Mouse (Mus musculus): ENCODE measurements around the gene Sirt2. TPM values are rescaled to one million over a fixed set of nuclear protein-coding genes. Genes with fewer than 3 reads are reported as not detected.

Gene Sirt2
- 144 and 203 TPM in 2 replicates for polyA plus RNA-seq (2012; rRNA removed)

DNA sequence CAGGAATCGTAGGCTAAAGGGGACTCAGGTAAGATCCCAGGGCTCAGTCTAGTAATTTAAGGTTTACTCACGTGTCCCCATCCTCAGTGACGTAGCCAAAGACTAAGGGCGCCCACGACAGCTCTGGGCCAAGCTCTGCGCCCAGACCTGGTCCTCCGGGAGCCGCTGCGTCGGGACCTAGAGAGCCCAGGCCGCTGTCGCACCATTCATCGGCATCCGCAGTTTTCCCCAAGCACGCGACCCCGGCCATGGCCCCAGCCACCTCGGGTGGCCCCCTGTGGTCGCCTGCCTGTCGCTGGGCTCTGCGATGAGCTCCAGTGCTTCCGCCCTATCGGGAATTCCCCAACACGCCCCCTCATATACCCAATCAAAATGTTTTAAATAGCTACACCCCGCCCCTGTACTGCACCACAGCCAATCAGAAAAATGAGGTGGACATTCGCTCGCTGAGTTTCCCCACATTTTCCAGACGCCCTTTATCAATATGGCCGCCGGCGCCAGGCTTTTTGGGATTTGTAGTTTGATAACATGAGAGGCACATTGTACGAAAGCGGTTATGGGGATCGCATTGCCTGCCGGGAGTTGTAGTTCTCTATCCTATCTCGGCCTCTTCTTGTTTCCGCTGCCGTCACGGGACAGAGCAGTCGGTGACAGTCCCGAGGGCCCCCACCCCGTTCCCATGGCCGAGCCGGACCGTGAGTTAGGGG, at the start of gene Sirt2:
Gene Sirt2 (plus strand): TSS at position 563 of the 707 bp plus-strand sequence.
- TF ChIP-seq CTCF (IDR thresholded peaks at IDR 0.05; ENCODE audit: control insufficient read depth, insufficient read depth, insufficient replicate concordance, low read depth, low read length): no peak
- peak; percentile 61 for TF ChIP-seq POLR2A (IDR thresholded peaks at IDR 0.05; ENCODE audit: control insufficient read depth, low read depth, low read length)
- Histone ChIP-seq H3K4me3 (ENCODE audit: control insufficient read depth, low read depth, low read length) (peak within 1 kb of the TSS; percentile 99), H3K27ac (ENCODE audit: control insufficient read depth, insufficient read depth, low read depth, low read length) (peak within 1 kb of the TSS; percentile 83), H3K27me3 (ENCODE audit: control insufficient read depth, insufficient read depth, low read length) (no peaks in the 10 kb centered on the region), H3K36me3 (ENCODE audit: control insufficient read depth, insufficient read depth, low read length) (no peaks in the 10 kb centered on the region), H3K4me1 (ENCODE audit: control insufficient read depth, insufficient read depth, low read length) (peaks cover 4% of the 10 kb centered on the region)

GRCm38 (mm10) chr7:28717726-28718125, 48.8 kb upstream of the Sirt2 start:
- peaks cover 5% of the 10 kb centered on the region; the same call in 1 of the 2 replicates for H3K4me1 ChIP-seq (ENCODE audit: control insufficient read depth, insufficient read depth, low read length)
- TF ChIP-seq POLR2A (IDR thresholded peaks at IDR 0.05; ENCODE audit: control insufficient read depth, low read depth, low read length) (no peak), CTCF (IDR thresholded peaks at IDR 0.05; ENCODE audit: control insufficient read depth, insufficient read depth, insufficient replicate concordance, low read depth, low read length) (no peak)
- no peak overlapping the region for H3K4me3 ChIP-seq (ENCODE audit: control insufficient read depth, low read depth, low read length)
- H3K36me3 ChIP-seq (ENCODE audit: control insufficient read depth, insufficient read depth, low read length): no peaks in the 10 kb centered on the region
- H3K27me3 ChIP-seq (ENCODE audit: control insufficient read depth, insufficient read depth, low read length): peaks cover 2% of the 10 kb centered on the region; the same call in 1 of the 2 replicates
- no peak overlapping the region for H3K27ac ChIP-seq (ENCODE audit: control insufficient read depth, insufficient read depth, low read depth, low read length)

DNA sequence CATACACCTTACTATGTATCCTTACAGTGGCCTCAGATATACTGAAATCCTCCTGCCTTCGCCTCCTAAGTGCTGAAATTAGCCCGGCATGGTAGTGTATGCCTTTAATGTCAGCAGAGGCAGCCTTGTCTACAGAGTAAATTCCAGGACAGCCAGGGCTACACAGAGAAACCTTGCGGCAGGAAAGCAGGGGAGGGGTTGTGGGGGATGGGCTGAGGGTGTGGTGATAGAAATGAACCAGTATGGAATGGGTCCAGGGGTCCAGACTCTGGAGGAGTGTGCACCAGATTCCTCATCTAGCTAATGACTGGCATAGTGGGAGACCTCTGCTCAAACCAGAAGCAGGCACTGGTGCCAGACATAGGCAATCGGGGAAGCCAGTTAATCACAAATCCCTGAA, 47.4 kb upstream of the Sirt2 start:
- Histone ChIP-seq H3K27ac (ENCODE audit: control insufficient read depth, insufficient read depth, low read depth, low read length) (no peak overlapping the region), H3K36me3 (ENCODE audit: control insufficient read depth, insufficient read depth, low read length) (no peaks in the 10 kb centered on the region), H3K27me3 (ENCODE audit: control insufficient read depth, insufficient read depth, low read length) (peaks cover 2% of the 10 kb centered on the region; the same call in 1 of the 2 replicates), H3K4me3 (ENCODE audit: control insufficient read depth, low read depth, low read length) (no peak overlapping the region), H3K4me1 (ENCODE audit: control insufficient read depth, insufficient read depth, low read length) (peaks cover 2% of the 10 kb centered on the region; the same call in 1 of the 2 replicates)
- TF ChIP-seq POLR2A (IDR thresholded peaks at IDR 0.05; ENCODE audit: control insufficient read depth, low read depth, low read length): no peak
- TF ChIP-seq CTCF (IDR thresholded peaks at IDR 0.05; ENCODE audit: control insufficient read depth, insufficient read depth, insufficient replicate concordance, low read depth, low read length): no peak

DNA sequence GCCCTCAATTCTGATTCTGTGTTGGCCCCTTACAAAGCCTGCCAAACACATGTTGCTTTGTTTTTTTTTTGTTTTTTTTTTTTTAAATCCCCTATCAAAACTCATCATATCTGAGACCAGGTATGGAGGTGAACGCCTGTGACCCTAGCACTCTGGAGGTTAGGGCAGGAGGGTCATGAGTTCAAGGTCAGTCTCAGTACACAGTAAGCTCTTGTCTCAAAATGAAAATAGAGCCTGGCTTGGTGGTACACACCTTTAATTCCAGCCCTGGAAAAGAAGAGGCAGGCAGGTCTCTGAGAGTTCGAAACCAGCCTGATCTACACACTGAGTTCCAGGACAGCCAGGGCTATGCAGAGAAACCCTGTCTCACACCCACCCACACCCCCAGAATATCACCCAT, 46.9 kb upstream of the Sirt2 start:
- H3K36me3 ChIP-seq (ENCODE audit: control insufficient read depth, insufficient read depth, low read length): no peaks in the 10 kb centered on the region
- no peak overlapping the region for H3K27ac ChIP-seq (ENCODE audit: control insufficient read depth, insufficient read depth, low read depth, low read length)
- TF ChIP-seq CTCF (IDR thresholded peaks at IDR 0.05; ENCODE audit: control insufficient read depth, insufficient read depth, insufficient replicate concordance, low read depth, low read length) (no peak), POLR2A (IDR thresholded peaks at IDR 0.05; ENCODE audit: control insufficient read depth, low read depth, low read length) (no peak)
- H3K4me1 ChIP-seq (ENCODE audit: control insufficient read depth, insufficient read depth, low read length): peaks cover 2% of the 10 kb centered on the region; the same call in 1 of the 2 replicates
- H3K4me3 ChIP-seq (ENCODE audit: control insufficient read depth, low read depth, low read length): no peak overlapping the region
- peaks cover 2% of the 10 kb centered on the region; the same call in 1 of the 2 replicates for H3K27me3 ChIP-seq (ENCODE audit: control insufficient read depth, insufficient read depth, low read length)

GRCm38 (mm10) chr7:28720753-28721537, 45.6 kb upstream of the Sirt2 start:
- peaks cover 2% of the 10 kb centered on the region; the same call in 1 of the 2 replicates for H3K4me1 ChIP-seq (ENCODE audit: control insufficient read depth, insufficient read depth, low read length)
- no peak for TF ChIP-seq CTCF (IDR thresholded peaks at IDR 0.05; ENCODE audit: control insufficient read depth, insufficient read depth, insufficient replicate concordance, low read depth, low read length)
- TF ChIP-seq POLR2A (IDR thresholded peaks at IDR 0.05; ENCODE audit: control insufficient read depth, low read depth, low read length): no peak
- no peak overlapping the region for H3K27ac ChIP-seq (ENCODE audit: control insufficient read depth, insufficient read depth, low read depth, low read length)
- no peaks in the 10 kb centered on the region for H3K36me3 ChIP-seq (ENCODE audit: control insufficient read depth, insufficient read depth, low read length)
- H3K4me3 ChIP-seq (ENCODE audit: control insufficient read depth, low read depth, low read length): no peak overlapping the region
- peaks cover 2% of the 10 kb centered on the region; the same call in 1 of the 2 replicates for H3K27me3 ChIP-seq (ENCODE audit: control insufficient read depth, insufficient read depth, low read length)

GRCm38 (mm10) chr7:28722079-28722478, 44.5 kb upstream of the Sirt2 start:
- H3K4me1 ChIP-seq (ENCODE audit: control insufficient read depth, insufficient read depth, low read length): no peaks in the 10 kb centered on the region; the same call in none of the 2 replicates
- H3K36me3 ChIP-seq (ENCODE audit: control insufficient read depth, insufficient read depth, low read length): no peaks in the 10 kb centered on the region
- no peak; the same call in 1 of the 2 replicates for TF ChIP-seq CTCF (IDR thresholded peaks at IDR 0.05; ENCODE audit: control insufficient read depth, insufficient read depth, insufficient replicate concordance, low read depth, low read length)
- TF ChIP-seq POLR2A (IDR thresholded peaks at IDR 0.05; ENCODE audit: control insufficient read depth, low read depth, low read length): no peak
- H3K27ac ChIP-seq (ENCODE audit: control insufficient read depth, insufficient read depth, low read depth, low read length): no peak overlapping the region
- H3K4me3 ChIP-seq (ENCODE audit: control insufficient read depth, low read depth, low read length): no peak overlapping the region
- no peaks in the 10 kb centered on the region for H3K27me3 ChIP-seq (ENCODE audit: control insufficient read depth, insufficient read depth, low read length)

GRCm38 (mm10) chr7:28724613-28725012, 41.9 kb upstream of the Sirt2 start:
- H3K36me3 ChIP-seq (ENCODE audit: control insufficient read depth, insufficient read depth, low read length): no peaks in the 10 kb centered on the region
- peaks cover 4% of the 10 kb centered on the region; the same call in 1 of the 2 replicates for H3K4me1 ChIP-seq (ENCODE audit: control insufficient read depth, insufficient read depth, low read length)
- no peaks in the 10 kb centered on the region for H3K27me3 ChIP-seq (ENCODE audit: control insufficient read depth, insufficient read depth, low read length)
- TF ChIP-seq CTCF (IDR thresholded peaks at IDR 0.05; ENCODE audit: control insufficient read depth, insufficient read depth, insufficient replicate concordance, low read depth, low read length): no peak
- no peak for TF ChIP-seq POLR2A (IDR thresholded peaks at IDR 0.05; ENCODE audit: control insufficient read depth, low read depth, low read length)
- no peak overlapping the region for H3K27ac ChIP-seq (ENCODE audit: control insufficient read depth, insufficient read depth, low read depth, low read length)
- H3K4me3 ChIP-seq (ENCODE audit: control insufficient read depth, low read depth, low read length): no peak overlapping the region

Measured in testis, adult 2 months (tissue).